Mouse (Mus musculus) CH12.LX (cell line): ENCODE data around the gene Gabrb1. TPM values are rescaled to one million over a fixed set of nuclear protein-coding genes. Genes with fewer than 3 reads are reported as not detected.

ENCODE experiments used
- DNase-seq: peaks from one replicate; pipeline ENCODE4 v3.0.0-alpha.2; 2013; ENCODE audit errors: extremely low read depth
- H3K27ac ChIP-seq: 2 replicates; pipeline ENCODE4 v1.5.1; 2012; ENCODE audit warnings: low read depth, mild to moderate bottlenecking, control low read depth, moderate library complexity; ENCODE audit not compliant: insufficient read depth
- H3K27me3 ChIP-seq: replicated peaks from 2 replicates; pipeline ENCODE3; 2012; ENCODE audit warnings: inconsistent platforms
- H3K36me3 ChIP-seq, 2 experiments: replicated peaks in 1 of 2; 2 replicates each; pipeline versions ENCODE3 to v1.6.1; 2012; ENCODE audit warnings: inconsistent platforms in 1 of 2, low read length in 1 of 2, mild to moderate bottlenecking in 1 of 2, mixed read lengths in 1 of 2, moderate library complexity in 1 of 2; ENCODE audit not compliant: control insufficient read depth in 1 of 2, insufficient read depth in 1 of 2
- H3K4me1 ChIP-seq, 2 experiments: 2 replicates each; pipeline ENCODE4 v1.6.1; 2012; ENCODE audit warnings: inconsistent platforms in 1 of 2, moderate library complexity in 1 of 2; ENCODE audit not compliant: insufficient read depth in 2 of 2, control insufficient read depth in 1 of 2
- H3K4me2 ChIP-seq: 2 replicates; pipeline ENCODE4 v1.6.1; 2012; ENCODE audit warnings: low read depth, mild to moderate bottlenecking, control low read depth; ENCODE audit not compliant: poor library complexity, insufficient read depth, severe bottlenecking
- H3K4me3 ChIP-seq, 3 experiments: fragments of 150-350 bp in 1 of 3; sonication (generic) in 1 of 3; replicated peaks in 1 of 3; 2 replicates each; pipeline versions ENCODE3 to v1.5.1; 2011 to 2012; ENCODE audit warnings: low read depth in 2 of 3, low read length in 2 of 3, mild to moderate bottlenecking in 2 of 3, moderate library complexity in 2 of 3, control low read depth in 1 of 3, improper control_type of control experiment in 1 of 3, inconsistent platforms in 1 of 3, mixed read lengths in 1 of 3; ENCODE audit not compliant: poor library complexity in 1 of 3
- H3K79me2 ChIP-seq: replicated peaks from 2 replicates; pipeline ENCODE4 v1.6.1; 2012; ENCODE audit warnings: mild to moderate bottlenecking, moderate library complexity; ENCODE audit not compliant: control insufficient read depth, poor library complexity, insufficient read depth, severe bottlenecking; ENCODE audit errors: extremely low read depth
- H3K9ac ChIP-seq: 2 replicates; pipeline ENCODE4 v1.6.1; 2012; ENCODE audit warnings: low read depth, mild to moderate bottlenecking, control low read depth, moderate library complexity; ENCODE audit not compliant: insufficient read depth
- H3K9me3 ChIP-seq: replicated peaks from 2 replicates; pipeline ENCODE3; 2012; ENCODE audit warnings: low read length, inconsistent platforms, mixed read lengths
- CHD2 ChIP-seq: IDR thresholded peaks from 2 replicates; pipeline ENCODE4 v1.6.1; 2011; ENCODE audit warnings: low read length, improper control_type of control experiment
- CTCF ChIP-seq, 2 experiments: IDR thresholded peaks in 1 of 2; conservative IDR thresholded peaks in 1 of 2; 2 replicates each; pipeline ENCODE4 v1.5.1; 2011 to 2012; ENCODE audit warnings: low read depth in 2 of 2, low read length in 2 of 2, improper control_type of control experiment in 1 of 2, inconsistent platforms in 1 of 2, mild to moderate bottlenecking in 1 of 2, moderate library complexity in 1 of 2
- E2F4 ChIP-seq: IDR thresholded peaks from 2 replicates; pipeline ENCODE4 v1.6.1; 2011; ENCODE audit warnings: low read depth, low read length, improper control_type of control experiment; ENCODE audit not compliant: insufficient replicate concordance
- ELF1 ChIP-seq: IDR thresholded peaks from 2 replicates; pipeline ENCODE4 v1.6.1; 2014; ENCODE audit warnings: low read depth, mild to moderate bottlenecking, inconsistent platforms, low read length, improper control_type of control experiment
- EP300 ChIP-seq: IDR thresholded peaks from 2 replicates; pipeline ENCODE4 v1.6.1; 2011; ENCODE audit warnings: low read length, improper control_type of control experiment
- ETS1 ChIP-seq: conservative IDR thresholded peaks from 2 replicates; pipeline ENCODE4 v1.6.1; 2012; ENCODE audit warnings: low read depth, mild to moderate bottlenecking, inconsistent platforms, low read length, improper control_type of control experiment, moderate library complexity
- MAFK ChIP-seq: IDR thresholded peaks from 2 replicates; pipeline ENCODE4 v1.6.1; 2011; ENCODE audit warnings: low read length, improper control_type of control experiment; ENCODE audit not compliant: insufficient replicate concordance
- MXI1 ChIP-seq: IDR thresholded peaks from 2 replicates; pipeline ENCODE4 v1.6.1; 2011; ENCODE audit warnings: mild to moderate bottlenecking, low read depth, low read length, improper control_type of control experiment
- NELFE ChIP-seq: IDR thresholded peaks from 2 replicates; pipeline ENCODE4 v1.6.1; 2011; ENCODE audit warnings: low read depth, low read length, improper control_type of control experiment
- NRF1 ChIP-seq: IDR thresholded peaks from 2 replicates; pipeline ENCODE4 v1.6.1; 2014; ENCODE audit warnings: low read depth, mild to moderate bottlenecking, inconsistent platforms, low read length, improper control_type of control experiment, moderate library complexity
- PAX5 ChIP-seq: IDR thresholded peaks from 2 replicates; pipeline ENCODE4 v1.6.1; 2012; ENCODE audit warnings: low read length, inconsistent platforms, mixed read lengths
- RCOR1 ChIP-seq: conservative IDR thresholded peaks from 2 replicates; pipeline ENCODE4 v1.6.1; 2012; ENCODE audit warnings: low read depth, mild to moderate bottlenecking, inconsistent platforms, low read length, improper control_type of control experiment
- SMC3 ChIP-seq: IDR thresholded peaks from 2 replicates; pipeline ENCODE4 v1.6.1; 2011; ENCODE audit warnings: low read depth, low read length, improper control_type of control experiment
- TBP ChIP-seq: conservative IDR thresholded peaks from 2 replicates; pipeline ENCODE4 v1.6.1; 2011; ENCODE audit warnings: low read depth, low read length, improper control_type of control experiment
- USF1 ChIP-seq: IDR thresholded peaks from 2 replicates; pipeline ENCODE4 v1.6.1; 2014; ENCODE audit warnings: low read depth, mild to moderate bottlenecking, inconsistent platforms, low read length, improper control_type of control experiment
- ZKSCAN1 ChIP-seq: IDR thresholded peaks from 2 replicates; pipeline ENCODE4 v1.6.1; 2012; ENCODE audit warnings: low read depth, inconsistent platforms, low read length, improper control_type of control experiment, borderline replicate concordance
- dilution Hi-C: fragments of 300-500 bp; cut with MboI; formaldehyde crosslinking; loops from 2 replicates; pipeline ENCODE4 v1.14.3; 2020; ENCODE audit warnings: low sequenced_read_pairs; ENCODE audit not compliant: extremely low pct_unique_long_range_greater_than_20kb, extremely low pct_ligation_motif_present
- in situ Hi-C: fragments of 300-500 bp; cut with MboI; formaldehyde crosslinking; loops from 3 replicates; pipeline ENCODE4 v1.14.3; 2019; ENCODE audit warnings: low sequenced_read_pairs, low pct_ligation_motif_present, low pct_unique_long_range_greater_than_20kb, mixed read lengths
- polyA plus RNA-seq: library from polyadenylated mRNA; unstranded; fragments of >175 nt; gene quantifications from 2 replicates; pipeline ENCODE4 v1.2.1, GENCODE M21; 2012; ENCODE audit warnings: low read depth; ENCODE audit not compliant: insufficient read length
- total RNA-seq, 2 experiments: library from RNA; depleted of rRNA; stranded (reverse); fragments of 300-350 nt in 1 of 2; fragments of >200 nt in 1 of 2; gene quantifications; 2 replicates each; pipeline ENCODE4 v1.2.3; 2012 to 2014

Gene Gabrb1
- total and polyA plus RNA-seq, 3 experiments: 0.04 TPM; not detected in 2

GRCm38 (mm10) chr5:72139619-72140018, 481.7 kb downstream of the Gabrb1 start:
- H3K9me3 ChIP-seq: no peaks in the 10 kb centered on the region
- dilution Hi-C loops: no loop called here
- no peak overlapping the region for H3K27ac ChIP-seq
- H3K9ac ChIP-seq: no peak overlapping the region
- H3K4me3 ChIP-seq: no peak overlapping the region
- H3K79me2 ChIP-seq: no peaks in the 10 kb centered on the region
- H3K36me3 ChIP-seq: no peaks in the 10 kb centered on the region
- DNase-seq: peak; percentile 29
- no peaks in the 10 kb centered on the region for H3K27me3 ChIP-seq
- no peak overlapping the region for H3K4me2 ChIP-seq
- TF ChIP-seq ELF1 (no peak), CHD2 (no peak), RCOR1 (no peak), MXI1 (no peak), TBP (no peak), EP300 (peak; percentile 58), MAFK (no peak)
- H3K4me1 ChIP-seq: peaks cover 3 to 15% of the 10 kb centered on the region in 2 experiments; a peak in 3 of 4 replicates
- in situ Hi-C loops: no loop called here

- H3K27me3 ChIP-seq: no peaks in the 10 kb centered on the region
- DNase-seq: no peak
- H3K4me2 ChIP-seq: no peak overlapping the region
- H3K4me3 ChIP-seq: no peak overlapping the region
- no peak overlapping the region for H3K9ac ChIP-seq
- no peaks in the 10 kb centered on the region for H3K9me3 ChIP-seq
- H3K79me2 ChIP-seq: no peaks in the 10 kb centered on the region
- dilution Hi-C loops (no loop called here), in situ Hi-C loops (no loop called here)
- TF ChIP-seq ELF1: no peak
- TF ChIP-seq ETS1: no peak
- TF ChIP-seq CTCF (conservative IDR thresholded peaks at IDR 0.05 in 1 of 2, IDR thresholded peaks at IDR 0.05 in 1 of 2; ENCODE audit: low read depth in 2 of 2, low read length in 2 of 2): no peak
- no peak for TF ChIP-seq SMC3
- no peak for TF ChIP-seq PAX5
- no peaks in the 10 kb centered on the region for H3K4me1 ChIP-seq
- H3K36me3 ChIP-seq: peaks cover 1 to 5% of the 10 kb centered on the region in 2 experiments
- no peak overlapping the region for H3K27ac ChIP-seq
Measured at GRCm38 (mm10) chr5:72148679-72149078, 490.8 kb downstream of the Gabrb1 start.

- in situ Hi-C loops (no loop called here), dilution Hi-C loops (no loop called here)
- Histone ChIP-seq H3K27me3 (no peaks in the 10 kb centered on the region), H3K4me2 (no peak overlapping the region), H3K4me3 (no peak overlapping the region), H3K27ac (no peak overlapping the region), H3K9ac (no peak overlapping the region), H3K9me3 (no peaks in the 10 kb centered on the region), H3K36me3 (peaks cover 3 to 23% of the 10 kb centered on the region in 2 experiments), H3K79me2 (no peaks in the 10 kb centered on the region), H3K4me1 (no peaks in the 10 kb centered on the region)
- DNase-seq: no peak
- TF ChIP-seq SMC3 (no peak), NELFE (no peak), NRF1 (no peak), ZKSCAN1 (no peak), E2F4 (no peak), USF1 (no peak)
Measured at GRCm38 (mm10) chr5:72150870-72151269, 493.0 kb downstream of the Gabrb1 start.
